Mouse (Mus musculus): Measurements from ENCODE around the gene Cgnl1. TPM values are rescaled to one million over a fixed set of nuclear protein-coding genes. Genes with fewer than 3 reads are reported as not detected.
A peak's percentile ranks its signal among the peaks of the same experiment; 100 is the strongest.

Gene Cgnl1
- total and polyA plus RNA-seq, 2 experiments from 2014 or later: 4.9 to 5.7 TPM

DNA sequence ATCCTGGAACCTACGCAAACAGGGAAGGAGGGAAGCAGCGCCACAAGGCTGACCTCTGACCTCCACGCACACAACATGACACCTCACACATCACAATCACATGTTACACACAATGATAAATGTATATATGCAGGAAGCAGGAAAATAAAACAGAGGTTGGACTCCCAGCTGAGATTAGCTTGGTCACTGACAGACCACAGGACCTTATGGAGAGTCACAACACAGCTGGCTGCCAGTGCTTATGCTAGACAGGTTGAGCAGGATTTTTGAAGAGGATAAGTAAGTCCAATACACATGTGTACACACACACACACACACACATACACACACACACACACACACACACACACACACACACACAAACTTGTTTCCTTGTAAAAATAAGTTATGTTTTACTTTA lies 105.9 kb downstream of the Cgnl1 start:
- Histone ChIP-seq H3K27ac (ENCODE audit: low read depth, low read length) (no peak overlapping the region), H3K36me3 (ENCODE audit: insufficient read depth, low read length) (no peaks in the 10 kb centered on the region), H3K27me3 (ENCODE audit: insufficient read depth, low read length) (no peaks in the 10 kb centered on the region), H3K4me3 (ENCODE audit: low read depth, low read length) (no peak overlapping the region), H3K9ac (replicated peaks; ENCODE audit: low read length, poor library complexity, severe bottlenecking) (no peak overlapping the region), H3K9me3 (ENCODE audit: low read length) (no peaks in the 10 kb centered on the region), H3K4me2 (ENCODE audit: low read depth, low read length, poor library complexity, severe bottlenecking) (no peak overlapping the region), H3K4me1 (ENCODE audit: insufficient read depth, low read length) (no peaks in the 10 kb centered on the region)
- WGBS: 88% methylated on average over 3 of the region's 3 CpGs
- TF ChIP-seq CTCF (IDR thresholded peaks at IDR 0.05): no peak
- no peak for DNase-seq (ENCODE audit: low spot score)
- no peak for ATAC-seq (ENCODE audit: low FRiP score)

DNA sequence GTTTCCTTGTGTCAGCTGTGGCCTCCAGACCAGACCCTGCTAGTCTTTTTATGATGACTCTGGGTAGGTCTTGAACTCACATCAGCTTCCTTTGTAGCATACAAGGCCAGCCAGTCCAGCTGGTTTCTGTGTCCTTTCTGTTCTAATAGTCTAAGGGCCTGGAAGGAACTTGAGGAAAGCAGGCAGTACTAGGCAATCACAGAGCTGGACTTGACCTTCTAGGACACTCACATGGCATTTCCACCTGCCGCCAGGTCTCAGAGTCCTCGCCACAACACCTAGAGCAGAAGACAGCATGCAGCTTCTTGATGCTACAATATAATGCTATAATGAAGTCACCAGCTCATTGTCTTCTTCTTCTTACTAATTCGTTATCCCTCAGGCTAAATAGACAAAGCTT lies 106.5 kb downstream of the Cgnl1 start:
- DNase-seq (ENCODE audit: low spot score) (no peak), ATAC-seq (ENCODE audit: low FRiP score) (no peak)
- Histone ChIP-seq H3K4me3 (ENCODE audit: low read depth, low read length) (no peak overlapping the region), H3K4me1 (ENCODE audit: insufficient read depth, low read length) (no peaks in the 10 kb centered on the region), H3K27ac (ENCODE audit: low read depth, low read length) (no peak overlapping the region), H3K9ac (replicated peaks; ENCODE audit: low read length, poor library complexity, severe bottlenecking) (no peak overlapping the region), H3K36me3 (ENCODE audit: insufficient read depth, low read length) (no peaks in the 10 kb centered on the region), H3K9me3 (ENCODE audit: low read length) (no peaks in the 10 kb centered on the region), H3K27me3 (ENCODE audit: insufficient read depth, low read length) (no peaks in the 10 kb centered on the region), H3K4me2 (ENCODE audit: low read depth, low read length, poor library complexity, severe bottlenecking) (no peak overlapping the region)
- WGBS: 96% methylated on average over 3 of the region's 3 CpGs
- no peak for TF ChIP-seq CTCF (IDR thresholded peaks at IDR 0.05)

DNA sequence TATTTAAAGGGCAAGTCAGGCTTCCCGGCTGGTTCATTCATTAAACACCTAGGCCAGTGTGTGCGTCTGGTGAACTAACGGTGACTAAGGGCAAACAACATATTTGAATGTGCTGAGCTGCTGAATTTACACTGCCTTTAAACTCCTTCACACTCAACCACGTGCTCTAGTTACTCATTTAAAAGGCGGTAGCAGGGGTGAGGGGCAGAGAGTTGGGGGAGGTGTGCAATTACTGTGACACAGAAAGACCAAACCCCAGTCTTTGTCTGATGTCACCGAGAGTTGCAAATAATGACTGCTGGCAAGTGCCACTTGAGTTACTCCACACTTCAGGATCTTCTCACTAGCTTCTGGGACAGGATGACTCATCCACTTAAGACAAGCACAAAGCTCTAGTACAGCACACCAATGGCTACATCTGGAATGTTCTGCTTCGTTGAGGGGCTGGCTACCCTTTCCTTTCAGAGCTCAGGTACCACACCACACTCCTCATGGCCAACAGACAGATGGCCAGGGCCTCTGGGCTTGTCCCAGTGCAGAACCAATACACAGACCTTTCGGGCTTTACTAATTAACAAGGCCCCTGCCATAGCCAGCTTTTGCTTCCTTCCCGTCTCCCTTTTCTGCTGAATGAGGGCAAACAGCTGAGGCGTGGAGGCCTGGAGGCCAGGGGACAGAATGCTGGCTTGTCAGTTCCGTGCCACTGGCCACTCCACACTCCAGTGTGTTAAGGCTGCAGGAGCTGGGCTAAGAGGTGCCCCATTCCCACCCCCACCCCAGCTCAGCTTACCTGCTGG lies 107.8 kb downstream of the Cgnl1 start:
- no peak overlapping the region for H3K9ac ChIP-seq (replicated peaks; ENCODE audit: low read length, poor library complexity, severe bottlenecking)
- no peak overlapping the region for H3K4me3 ChIP-seq (ENCODE audit: low read depth, low read length)
- ATAC-seq (ENCODE audit: low FRiP score) (no peak), DNase-seq (ENCODE audit: low spot score) (no peak)
- H3K27ac ChIP-seq (ENCODE audit: low read depth, low read length): no peak overlapping the region
- no peaks in the 10 kb centered on the region for H3K27me3 ChIP-seq (ENCODE audit: insufficient read depth, low read length)
- H3K9me3 ChIP-seq (ENCODE audit: low read length): no peaks in the 10 kb centered on the region
- 77% methylated on average over 11 of the region's 11 CpGs for WGBS
- no peaks in the 10 kb centered on the region for H3K36me3 ChIP-seq (ENCODE audit: insufficient read depth, low read length)
- H3K4me2 ChIP-seq (ENCODE audit: low read depth, low read length, poor library complexity, severe bottlenecking): no peak overlapping the region
- no peaks in the 10 kb centered on the region for H3K4me1 ChIP-seq (ENCODE audit: insufficient read depth, low read length)
- TF ChIP-seq CTCF (IDR thresholded peaks at IDR 0.05): no peak

DNA sequence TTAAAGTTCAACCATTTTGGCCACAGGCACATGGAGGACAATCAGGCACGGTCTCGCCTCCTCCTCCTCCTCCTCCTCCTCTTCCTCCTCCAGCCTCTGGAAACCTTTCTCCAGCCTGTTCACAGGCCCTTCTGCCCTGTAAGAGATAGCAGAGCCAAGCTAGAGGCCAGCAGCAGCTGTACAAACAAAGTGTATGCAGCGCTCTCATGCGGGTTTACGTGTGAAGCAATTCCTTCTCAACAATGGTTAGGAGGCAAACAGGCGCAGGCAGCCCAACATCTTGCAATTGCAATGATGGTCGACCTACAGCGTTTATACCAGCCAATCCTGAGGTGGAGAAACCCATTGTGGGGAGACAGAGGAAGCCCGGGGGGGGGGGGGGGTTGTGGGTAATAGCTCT lies 110.9 kb downstream of the Cgnl1 start:
- Histone ChIP-seq H3K27ac (ENCODE audit: low read depth, low read length) (no peak overlapping the region), H3K4me2 (ENCODE audit: low read depth, low read length, poor library complexity, severe bottlenecking) (no peak overlapping the region), H3K36me3 (ENCODE audit: insufficient read depth, low read length) (no peaks in the 10 kb centered on the region), H3K4me1 (ENCODE audit: insufficient read depth, low read length) (no peaks in the 10 kb centered on the region), H3K27me3 (ENCODE audit: insufficient read depth, low read length) (no peaks in the 10 kb centered on the region), H3K4me3 (ENCODE audit: low read depth, low read length) (no peak overlapping the region), H3K9me3 (ENCODE audit: low read length) (no peaks in the 10 kb centered on the region), H3K9ac (replicated peaks; ENCODE audit: low read length, poor library complexity, severe bottlenecking) (no peak overlapping the region)
- DNase-seq (ENCODE audit: low spot score): peak; percentile 33
- no peak for ATAC-seq (ENCODE audit: low FRiP score)
- whole genome bisulfite sequencing: 67% methylated on average over 9 of the region's 9 CpGs
- no peak for TF ChIP-seq CTCF (IDR thresholded peaks at IDR 0.05)

DNA sequence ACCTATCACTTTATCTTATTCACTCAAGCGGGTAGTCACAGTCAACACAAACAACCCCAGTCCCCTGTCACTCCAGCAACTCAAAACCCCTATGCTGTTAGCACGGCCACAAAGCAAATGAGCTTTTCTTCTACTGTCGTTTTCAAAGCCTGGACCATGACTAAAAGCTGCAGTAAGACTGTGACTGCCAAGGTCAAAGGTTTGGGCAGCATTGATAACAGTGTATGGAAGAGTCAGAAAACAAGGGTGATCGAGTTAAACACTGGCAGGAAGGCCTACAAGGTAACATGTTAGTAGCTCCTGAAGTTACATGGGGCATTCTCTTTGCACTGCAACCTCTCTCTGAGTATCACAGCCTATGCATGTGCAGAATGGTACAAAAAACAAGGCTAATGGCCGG lies 111.7 kb downstream of the Cgnl1 start:
- no peak for DNase-seq (ENCODE audit: low spot score)
- no peaks in the 10 kb centered on the region for H3K36me3 ChIP-seq (ENCODE audit: insufficient read depth, low read length)
- no peak for ATAC-seq (ENCODE audit: low FRiP score)
- WGBS: 62% methylated on average over 5 of the region's 5 CpGs
- no peaks in the 10 kb centered on the region for H3K4me1 ChIP-seq (ENCODE audit: insufficient read depth, low read length)
- H3K9me3 ChIP-seq (ENCODE audit: low read length): no peaks in the 10 kb centered on the region
- no peak for TF ChIP-seq CTCF (IDR thresholded peaks at IDR 0.05)
- H3K27ac ChIP-seq (ENCODE audit: low read depth, low read length): no peak overlapping the region
- H3K4me2 ChIP-seq (ENCODE audit: low read depth, low read length, poor library complexity, severe bottlenecking): no peak overlapping the region
- no peak overlapping the region for H3K9ac ChIP-seq (replicated peaks; ENCODE audit: low read length, poor library complexity, severe bottlenecking)
- H3K4me3 ChIP-seq (ENCODE audit: low read depth, low read length): no peak overlapping the region
- no peaks in the 10 kb centered on the region for H3K27me3 ChIP-seq (ENCODE audit: insufficient read depth, low read length)

DNA sequence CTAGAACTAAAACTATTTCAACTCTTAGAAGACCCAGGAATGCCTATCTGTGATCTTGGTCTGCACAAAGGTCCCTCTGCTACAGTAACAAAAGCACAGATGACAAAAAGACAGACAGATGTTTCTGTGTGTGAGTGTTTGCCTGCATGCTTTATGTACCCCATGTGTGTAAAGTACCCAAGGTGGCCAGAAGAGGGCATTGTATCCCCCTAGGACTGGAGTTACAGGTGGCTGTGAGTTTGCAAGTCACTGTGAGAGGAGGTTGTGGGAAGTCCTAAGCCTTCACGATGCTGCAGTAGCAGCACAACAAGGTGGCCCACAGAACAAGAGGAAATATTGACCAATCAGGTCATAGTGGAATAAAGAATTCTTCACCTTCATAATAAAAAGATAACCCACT lies 114.2 kb downstream of the Cgnl1 start:
- WGBS: 90% methylated on average over 1 of the region's 1 CpGs

More for the DNA sequence above, 114.2 kb downstream of the Cgnl1 start:
- no peak overlapping the region for H3K4me3 ChIP-seq (ENCODE audit: low read depth, low read length)
- ATAC-seq (ENCODE audit: low FRiP score): no peak
- H3K4me1 ChIP-seq (ENCODE audit: insufficient read depth, low read length): no peaks in the 10 kb centered on the region
- peak; percentile 27; the same call in 1 of the 2 replicates for TF ChIP-seq CTCF (IDR thresholded peaks at IDR 0.05)
- H3K27ac ChIP-seq (ENCODE audit: low read depth, low read length): no peak overlapping the region
- H3K9ac ChIP-seq (replicated peaks; ENCODE audit: low read length, poor library complexity, severe bottlenecking): no peak overlapping the region
- DNase-seq (ENCODE audit: low spot score): no peak
- H3K36me3 ChIP-seq (ENCODE audit: insufficient read depth, low read length): no peaks in the 10 kb centered on the region
- no peak overlapping the region for H3K4me2 ChIP-seq (ENCODE audit: low read depth, low read length, poor library complexity, severe bottlenecking)
- H3K9me3 ChIP-seq (ENCODE audit: low read length): no peaks in the 10 kb centered on the region
- no peaks in the 10 kb centered on the region for H3K27me3 ChIP-seq (ENCODE audit: insufficient read depth, low read length)

Data from midbrain, postnatal 0 days (tissue).